Mouse (Mus musculus) hindlimb bud, embryonic 11.5 days (tissue): ENCODE results near the gene Axdnd1.
A peak's percentile ranks its signal among the peaks of the same experiment; 100 is the strongest.

ENCODE experiments used
- DNase-seq: peaks from one replicate; pipeline ENCODE4 v3.0.0-alpha.2; 2012; ENCODE audit warnings: low read depth, low spot score; ENCODE audit errors: extremely low spot score

Axdnd1 gene

DNA sequence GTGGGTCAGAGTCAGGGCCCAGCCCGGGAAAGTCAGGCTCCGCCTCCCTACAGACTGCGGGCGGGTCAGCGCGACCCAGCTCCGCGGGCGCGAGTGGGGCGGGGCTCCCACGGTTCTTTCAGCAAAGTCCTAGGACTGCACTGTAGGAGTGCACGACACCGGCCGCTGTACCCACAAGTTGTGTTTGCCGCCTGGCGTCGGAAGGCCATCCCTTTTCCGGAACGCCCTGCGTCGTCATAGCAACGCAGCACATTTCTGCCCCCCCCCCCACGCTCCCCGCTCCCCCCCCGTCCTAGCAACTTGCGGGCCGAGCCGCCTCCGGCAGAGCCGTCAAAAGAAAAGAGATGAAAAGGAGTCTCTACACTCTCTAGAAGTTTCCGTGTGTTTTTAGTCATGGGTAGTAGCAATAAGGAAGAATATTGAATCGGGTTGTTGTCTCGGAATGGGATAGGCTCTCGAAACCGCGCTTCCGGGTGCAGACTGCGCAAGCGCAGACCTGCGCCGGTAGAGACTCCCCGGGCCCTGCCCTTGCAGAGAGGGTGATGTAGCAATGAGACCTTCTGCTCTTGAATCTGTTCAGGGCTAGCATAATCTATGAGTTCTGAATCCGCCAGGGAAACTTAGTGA, at the start of gene Axdnd1:
Gene Axdnd1, minus strand, starts transcription at position 489 of the 627 bp plus-strand sequence.
- DNase-seq = peak; percentile 71

DNA sequence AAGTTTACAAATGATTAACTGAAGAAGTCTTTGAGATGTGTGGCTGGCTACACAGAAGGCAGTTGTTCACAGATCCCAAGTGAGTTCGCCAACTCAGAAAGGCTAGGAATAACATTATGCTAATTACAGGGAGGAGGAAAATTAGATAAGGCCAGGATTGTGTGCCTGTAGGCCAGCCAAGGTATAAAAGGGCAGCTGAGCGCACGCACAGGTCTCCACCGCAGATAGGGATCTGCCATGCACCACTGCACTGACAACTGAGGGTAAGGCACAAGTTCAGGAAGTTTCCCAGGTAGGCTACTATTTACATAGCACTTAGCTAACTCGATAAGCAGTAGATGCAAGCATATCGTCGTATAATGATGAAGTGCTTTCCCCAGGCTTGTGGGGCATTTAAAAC, 49.6 kb upstream of the Axdnd1 start:
- no peak for DNase-seq

DNA sequence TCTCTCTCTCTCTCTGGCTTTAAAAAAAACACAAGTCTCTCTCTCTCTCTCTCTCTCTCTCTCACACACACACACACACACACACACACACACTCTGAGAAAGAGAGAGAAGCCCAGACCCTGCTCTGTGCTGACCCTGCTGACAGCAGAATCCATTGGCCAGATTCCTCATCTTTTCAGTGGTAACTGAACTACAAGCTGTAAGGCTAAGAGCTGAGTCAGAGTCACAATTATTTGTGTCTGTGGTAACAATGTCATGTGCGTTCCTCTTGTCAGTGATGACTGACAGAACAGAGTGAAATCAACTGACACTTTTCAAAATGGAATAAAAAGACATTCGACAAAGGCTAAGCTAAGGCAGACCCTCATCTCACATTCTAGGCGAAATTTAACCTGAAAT, 47.6 kb upstream of the Axdnd1 start:
- no peak for DNase-seq

DNA sequence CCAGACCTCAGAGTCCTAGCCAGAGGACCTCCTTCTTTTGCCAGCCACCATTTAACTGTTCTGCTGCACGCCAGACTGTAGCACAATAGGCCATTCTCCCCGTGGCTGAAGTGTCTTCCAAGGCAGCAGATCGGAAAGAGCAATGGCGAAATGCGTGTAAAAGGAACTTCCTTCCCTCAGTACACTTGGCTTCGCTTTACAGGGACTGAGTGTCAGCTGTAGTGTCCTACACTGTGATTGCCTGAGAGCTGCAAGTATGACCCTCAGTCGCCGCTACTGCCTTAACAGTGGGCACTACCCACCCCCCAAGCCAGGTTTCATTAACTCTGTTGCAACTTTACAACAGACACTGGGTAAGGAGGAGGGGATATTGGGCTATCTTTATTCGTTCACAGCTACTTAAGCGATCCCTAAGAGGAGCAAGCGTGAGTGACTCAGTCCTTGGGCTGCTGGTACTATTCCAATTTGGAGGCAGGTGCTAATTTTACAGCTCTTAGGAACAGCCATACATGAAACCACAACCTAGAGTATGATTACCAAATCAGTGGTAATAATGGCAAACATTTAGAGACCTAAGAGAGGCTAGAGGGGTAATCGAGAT, 46.8 kb upstream of the Axdnd1 start:
- DNase-seq = no peak

DNA sequence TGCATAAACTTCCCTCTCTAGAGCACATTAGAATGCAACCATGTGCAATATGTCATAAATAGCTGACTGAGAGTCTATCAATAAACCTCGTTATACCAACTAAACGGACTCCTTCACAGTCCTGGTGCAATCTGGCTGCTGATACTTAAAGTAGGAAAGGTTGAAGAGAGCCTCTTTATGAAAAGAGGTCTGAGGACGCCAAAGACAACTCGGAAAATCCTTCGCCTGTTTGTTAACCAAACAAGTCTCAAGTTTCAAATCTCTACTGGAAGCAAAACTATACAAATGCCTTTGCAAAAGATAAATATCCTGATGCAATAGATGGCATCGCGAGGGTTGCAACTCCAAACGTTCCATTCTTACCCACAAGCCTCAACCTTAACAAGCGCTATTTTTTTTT, 44.0 kb upstream of the Axdnd1 start:
- DNase-seq = no peak

DNA sequence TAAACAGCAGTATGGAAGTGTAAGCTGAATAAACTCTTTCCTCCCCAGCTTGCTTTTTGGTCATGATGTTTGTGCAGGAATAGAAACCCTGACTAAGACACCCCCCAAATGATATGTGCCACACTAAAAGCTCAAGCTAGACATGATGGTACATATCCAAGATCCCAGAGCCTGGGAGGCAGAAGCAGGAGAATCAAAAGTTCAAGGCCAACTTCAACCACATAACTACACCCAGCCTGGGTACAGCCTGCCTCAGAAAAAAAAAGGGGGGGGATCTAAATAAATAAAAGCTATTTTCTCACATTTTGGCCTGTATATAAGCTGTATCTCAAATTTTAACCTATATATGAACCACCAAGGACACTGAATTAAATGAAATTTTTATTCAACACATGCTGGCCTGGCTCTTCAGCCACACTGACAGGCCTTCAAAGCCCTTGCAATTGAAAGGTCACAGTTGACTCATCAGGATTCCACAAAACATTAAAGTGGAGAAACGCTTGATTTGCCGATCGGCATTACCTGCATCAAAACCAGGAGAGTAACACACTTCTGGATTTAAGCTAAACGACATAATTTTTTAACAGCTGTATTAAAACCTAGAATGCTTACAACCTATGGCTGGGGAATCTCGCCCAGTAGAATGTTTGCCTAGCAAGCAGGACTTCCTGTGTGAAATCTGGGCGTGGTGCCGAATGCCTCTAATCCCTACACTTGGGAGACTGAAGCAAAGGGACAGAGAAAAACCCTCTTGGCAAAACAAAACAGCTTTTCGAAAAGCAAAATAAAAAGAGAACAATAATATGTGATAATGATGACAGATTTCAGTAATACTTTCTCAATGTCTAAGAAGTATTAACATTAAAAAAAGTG, 43.3 kb upstream of the Axdnd1 start:
- no peak for DNase-seq

DNA sequence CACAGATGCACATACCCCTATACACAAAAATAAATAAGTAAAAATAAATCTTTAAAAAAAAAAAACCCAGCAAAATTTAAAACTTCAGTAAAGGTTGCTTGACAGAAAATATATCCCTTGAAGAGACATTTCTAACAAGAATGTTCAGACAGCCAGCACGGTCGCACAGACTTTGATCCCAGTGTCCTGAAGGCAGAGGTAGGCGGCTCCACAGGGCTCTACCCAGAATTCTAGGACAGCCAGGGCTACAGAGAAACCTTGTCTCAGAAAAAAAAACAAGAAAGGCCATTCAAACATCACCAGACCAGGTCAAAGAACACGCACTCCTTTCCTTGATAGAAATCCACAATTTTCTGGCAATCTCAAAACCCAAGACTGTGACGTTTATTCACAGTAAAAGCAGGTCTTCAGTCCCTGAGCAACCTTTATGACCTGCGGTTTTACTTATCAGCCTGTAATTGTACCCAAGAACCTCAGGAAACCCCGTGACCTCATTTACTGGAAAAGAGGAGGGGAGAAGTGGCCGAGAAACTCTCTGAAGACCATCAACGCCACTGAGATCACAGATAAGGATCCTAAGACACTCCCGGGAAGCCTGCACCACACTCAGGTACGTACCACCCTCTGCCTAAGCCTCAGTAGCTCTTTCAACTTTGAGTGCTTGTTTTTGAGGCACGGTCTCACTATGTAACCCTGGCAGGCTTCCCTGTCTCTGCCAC, 41.5 kb upstream of the Axdnd1 start:
- DNase-seq = no peak

DNA sequence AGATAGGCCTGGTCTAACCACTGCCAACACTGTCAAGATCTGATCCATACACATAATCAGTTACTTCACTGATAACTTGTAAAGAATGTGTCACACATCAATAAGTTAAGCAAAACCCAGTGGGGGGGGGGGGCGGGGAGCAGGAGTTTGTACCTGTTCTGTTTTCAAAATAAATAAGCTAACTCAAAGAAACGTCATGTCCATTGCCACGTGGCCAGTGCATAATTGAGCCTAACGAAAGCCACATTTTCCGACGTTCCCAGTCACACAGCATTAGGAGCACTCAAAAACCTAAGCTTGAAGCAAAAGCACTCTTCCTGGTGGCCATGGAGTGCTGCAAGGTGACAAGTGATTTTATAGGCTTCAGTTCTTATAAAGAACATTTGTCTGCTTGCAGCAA, 40.1 kb upstream of the Axdnd1 start:
- DNase-seq = no peak

DNA sequence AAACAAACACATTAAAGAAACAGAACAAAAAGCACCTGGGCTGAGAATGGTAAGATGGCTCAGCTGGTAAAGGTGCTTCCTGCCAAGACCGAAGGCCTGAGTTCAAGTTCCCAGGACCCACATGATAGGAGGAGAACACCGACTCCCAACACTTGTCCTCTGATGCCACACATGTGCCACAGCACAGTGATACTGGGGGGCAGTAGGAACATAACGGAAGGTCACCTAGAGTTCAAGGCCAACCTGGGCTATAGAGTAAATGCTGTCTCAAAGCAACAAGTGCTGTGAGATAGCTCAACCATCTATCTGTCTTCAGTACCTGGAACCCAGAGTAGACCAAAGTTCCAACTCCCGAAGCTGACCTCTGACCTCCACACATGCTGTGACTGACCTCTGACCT, 39.3 kb upstream of the Axdnd1 start:
- DNase-seq = no peak

DNA sequence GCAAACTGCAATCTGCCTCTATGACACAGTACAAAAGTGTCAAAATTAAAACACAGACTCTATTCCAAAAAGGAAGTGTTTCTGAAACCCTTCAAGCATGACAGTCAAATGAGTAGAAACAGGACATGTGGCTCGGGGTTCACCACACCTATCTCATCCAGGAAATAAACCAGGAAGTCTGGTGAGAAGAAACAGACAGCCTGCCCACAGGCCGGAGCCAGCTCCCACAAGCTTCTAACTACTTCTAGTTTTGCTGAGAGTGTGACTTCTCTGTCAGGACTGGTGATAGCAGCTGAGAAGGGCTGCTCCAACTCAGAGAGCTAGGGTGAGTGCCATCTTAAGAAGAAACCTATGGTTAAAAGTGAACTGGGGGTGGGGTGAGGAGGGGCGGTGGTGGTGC, 38.7 kb upstream of the Axdnd1 start:
- DNase-seq = no peak

DNA sequence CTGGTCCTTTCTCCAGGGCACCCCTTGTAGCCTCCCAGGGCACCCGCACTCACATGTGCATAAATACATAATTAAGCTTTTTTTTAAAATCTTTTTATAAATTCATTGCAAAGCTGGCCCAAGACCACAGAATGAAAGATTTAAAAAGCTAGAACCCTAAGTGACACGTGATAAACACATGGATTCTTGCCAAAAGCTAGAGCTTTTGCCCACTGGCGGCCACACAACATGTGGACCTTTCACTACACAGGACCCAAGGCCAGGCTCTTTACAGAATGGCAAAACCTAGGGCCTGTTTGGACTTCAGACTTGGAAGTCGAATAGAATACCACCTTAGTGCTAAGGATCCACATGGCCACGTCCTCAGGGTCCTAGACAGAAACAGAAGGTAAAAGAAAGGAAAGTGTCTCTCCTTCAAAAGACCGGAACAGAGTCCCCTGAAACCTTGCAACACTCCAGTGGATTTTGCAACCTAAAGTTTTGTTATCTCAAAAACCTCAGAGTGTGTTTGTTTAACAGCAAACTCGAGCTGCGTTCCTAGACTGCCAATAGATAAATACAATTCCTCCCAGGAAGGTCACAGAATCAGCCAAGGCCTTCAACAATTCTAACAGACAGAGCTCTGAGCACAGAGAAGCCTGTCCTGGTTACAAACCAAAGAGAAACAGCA, 37.6 kb upstream of the Axdnd1 start:
- DNase-seq = no peak

DNA sequence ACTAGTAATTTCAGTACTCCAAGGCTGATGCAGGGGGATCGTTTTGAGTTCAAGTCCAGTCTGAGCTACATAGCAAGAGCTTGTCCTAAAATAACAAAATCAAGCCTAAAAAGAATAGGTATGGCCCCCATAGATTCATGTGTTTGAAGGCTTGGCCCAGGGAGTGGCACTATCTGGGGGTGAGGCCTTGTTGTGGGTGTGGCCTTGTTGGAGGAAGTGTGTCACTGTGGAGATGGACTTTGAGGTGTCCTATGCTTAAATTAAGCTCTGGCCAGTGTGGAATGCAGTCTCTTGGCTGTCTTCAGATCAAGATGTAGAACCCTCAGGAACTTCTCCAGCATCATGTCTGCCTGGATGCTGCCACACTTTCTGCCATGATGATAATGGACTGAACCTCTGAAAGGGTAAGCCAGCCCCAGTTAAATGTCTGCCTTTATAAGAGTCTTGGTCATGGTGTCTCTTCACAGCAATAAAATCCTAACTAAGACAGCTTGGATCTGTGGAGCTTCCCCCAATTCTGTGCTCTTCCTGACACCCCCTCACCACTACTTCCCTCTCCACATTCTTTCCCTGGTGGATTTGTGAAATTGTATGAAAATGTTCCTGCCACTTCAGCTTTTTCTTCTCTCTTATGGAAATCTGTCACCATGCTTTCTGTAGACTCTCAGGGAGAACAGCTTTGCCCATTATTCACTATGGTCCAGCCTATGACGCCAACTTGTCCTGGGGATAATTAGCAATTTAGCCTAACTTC, 34.2 kb upstream of the Axdnd1 start:
- DNase-seq = no peak

DNA sequence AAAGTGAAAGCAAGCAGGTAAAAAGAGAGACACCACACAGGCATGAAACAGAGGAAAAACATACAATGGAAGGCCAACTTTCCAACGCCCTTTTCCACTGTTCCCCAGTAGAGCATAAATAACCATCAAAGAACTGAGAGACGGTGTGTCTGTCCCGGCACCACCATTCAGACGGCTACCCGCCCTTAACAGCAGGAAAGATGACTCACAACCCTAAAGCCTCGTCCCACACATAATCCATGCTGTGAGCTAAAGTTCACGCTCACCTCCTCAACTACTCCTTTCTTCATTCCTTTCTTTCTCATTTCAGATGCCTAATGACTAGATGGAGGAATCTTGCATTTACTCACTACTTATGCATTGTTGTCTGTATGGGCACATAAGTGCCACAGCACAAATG, 33.4 kb upstream of the Axdnd1 start:
- DNase-seq = no peak

DNA sequence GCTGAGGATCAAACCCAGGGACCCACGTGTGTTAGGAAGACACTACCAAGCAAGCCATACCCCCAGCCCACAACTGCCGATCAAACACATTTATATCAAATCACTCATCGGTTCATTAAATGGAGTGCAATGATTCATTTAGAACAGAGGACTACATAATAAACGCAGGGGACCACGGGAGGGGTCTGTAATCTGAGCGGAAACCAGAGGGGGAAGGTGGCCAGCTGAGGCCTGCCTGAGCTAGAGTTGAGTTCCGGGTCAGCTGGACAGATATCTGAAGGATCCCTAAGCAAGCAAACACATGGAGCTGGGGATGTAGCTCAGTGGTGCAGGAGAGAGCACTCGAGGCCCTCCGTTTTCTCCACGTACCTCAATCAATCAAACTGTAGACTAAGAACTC, 32.9 kb upstream of the Axdnd1 start:
- DNase-seq = no peak

DNA sequence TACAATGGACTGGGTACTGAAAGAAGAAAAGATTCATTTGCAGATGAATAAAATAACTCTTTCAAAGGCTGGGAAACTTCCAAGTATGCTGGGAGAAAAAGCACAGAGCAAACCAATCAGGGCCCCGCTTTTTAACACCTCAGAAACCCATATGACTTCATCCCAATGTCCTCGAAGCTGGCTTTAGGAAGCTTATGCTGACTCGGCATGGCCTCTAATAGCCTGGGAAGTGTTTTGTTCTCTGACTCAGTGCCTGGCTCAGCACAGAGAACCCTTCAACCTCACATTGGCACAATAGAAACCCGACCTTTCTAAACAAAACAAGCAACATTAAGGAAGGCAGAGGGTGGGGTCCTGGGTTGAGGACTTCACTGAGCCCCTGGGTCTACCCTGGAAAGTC, 29.5 kb upstream of the Axdnd1 start:
- DNase-seq = no peak

DNA sequence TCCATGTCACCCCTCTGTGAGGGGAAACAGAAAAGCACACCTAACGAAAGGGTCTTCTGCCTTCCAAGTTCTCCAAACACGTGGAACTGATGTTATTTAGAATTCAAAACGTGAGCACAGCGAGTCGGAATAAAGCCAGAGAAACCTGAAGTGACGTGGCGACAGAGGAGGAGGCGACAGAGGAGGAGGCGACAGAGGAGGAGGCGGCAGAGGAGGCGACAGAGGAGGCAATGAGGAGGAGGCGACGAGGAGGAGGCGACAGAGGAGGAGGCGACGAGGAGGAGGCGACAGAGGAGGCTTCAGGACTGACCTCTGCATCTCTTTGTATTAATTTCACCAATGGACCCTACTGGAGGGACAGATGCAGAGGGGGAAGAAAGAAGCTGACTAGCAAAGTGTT, 28.7 kb upstream of the Axdnd1 start:
- DNase-seq = no peak

DNA sequence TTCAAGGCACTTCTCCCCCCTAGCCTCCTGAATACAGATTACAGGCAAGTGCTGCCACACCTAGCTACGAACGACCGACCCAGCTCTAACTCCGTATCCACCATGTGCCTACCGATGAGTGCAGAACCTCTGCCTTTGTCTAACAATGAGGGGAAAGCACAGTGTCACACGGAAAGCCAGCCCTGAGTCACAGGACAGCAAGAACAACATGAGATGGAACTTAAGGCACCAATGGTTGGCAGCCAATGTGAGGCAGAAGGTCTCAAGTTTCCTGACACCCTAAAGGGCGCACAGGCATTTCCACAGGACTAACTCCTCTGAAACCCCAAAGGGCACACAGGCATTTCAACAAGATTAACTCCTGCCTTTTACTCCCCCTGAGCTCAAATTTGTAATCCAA, 28.1 kb upstream of the Axdnd1 start:
- no peak for DNase-seq

DNA sequence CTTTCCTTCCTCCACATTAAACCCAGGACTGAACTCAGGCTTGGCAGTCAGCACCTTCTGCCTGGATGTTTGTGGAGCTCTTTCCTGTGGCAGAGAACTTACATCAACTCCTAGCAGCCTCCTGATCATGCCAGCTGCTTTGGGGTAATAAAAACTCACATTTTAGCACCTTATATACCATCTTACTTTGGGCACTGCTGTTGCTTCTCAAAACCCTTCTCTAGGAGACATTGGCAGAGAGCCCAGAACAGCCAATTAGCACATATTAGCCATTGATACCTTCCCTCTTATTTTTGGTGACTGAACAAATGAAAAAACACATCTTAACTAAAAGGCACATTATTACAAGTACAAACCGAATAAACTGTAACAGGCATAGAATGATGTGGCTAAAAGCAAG, 24.1 kb upstream of the Axdnd1 start:
- DNase-seq = no peak

DNA sequence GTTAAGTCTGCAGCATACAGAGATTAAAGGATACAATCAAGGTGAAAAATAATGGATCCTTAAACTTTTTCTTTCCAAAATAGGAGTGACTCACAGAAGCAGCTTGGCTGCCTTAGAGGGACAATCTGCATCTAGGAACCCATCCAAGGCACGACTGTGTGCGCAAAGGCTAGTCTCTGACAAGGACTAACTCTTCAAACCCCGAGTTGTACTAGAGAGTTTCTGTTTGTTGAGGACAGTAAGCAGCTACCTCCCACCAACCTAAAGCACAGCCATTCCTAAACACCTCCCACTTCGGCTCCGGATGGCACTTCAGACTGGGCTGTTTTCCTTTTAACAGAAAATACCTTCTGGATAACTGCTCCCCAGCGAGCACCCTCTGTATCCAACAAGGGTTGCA, 21.8 kb upstream of the Axdnd1 start:
- no peak for DNase-seq

DNA sequence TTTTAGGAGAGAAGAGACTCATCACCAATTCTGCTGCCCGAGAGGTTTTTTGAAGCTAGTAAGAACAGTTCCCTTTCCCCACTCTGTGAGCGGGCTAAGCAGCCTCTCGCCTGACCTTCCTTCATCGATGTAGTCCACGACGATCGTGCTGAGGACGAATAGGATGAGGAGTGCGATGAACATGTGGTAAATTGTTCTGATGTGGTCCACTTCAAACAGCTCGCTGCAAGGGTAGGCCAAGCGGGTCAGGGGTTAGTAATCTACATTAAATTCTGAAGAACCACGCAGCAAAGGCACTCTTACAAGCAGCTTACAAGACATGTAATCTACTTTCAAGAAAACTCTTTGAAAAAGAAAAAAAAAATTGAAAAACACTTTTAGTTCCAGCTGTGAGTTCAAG, 21.3 kb upstream of the Axdnd1 start:
- DNase-seq = no peak
